Mouse (Mus musculus) hindbrain, embryonic 16.5 days (tissue): ENCODE measurements at regions not wholly inside any gene's neighbourhood (a gene's known extent, or its start where the extent isn't known, plus 50 kb on each side); places are given as distances from the start of the nearest gene placed in this dataset.
A peak's percentile ranks its signal among the peaks of the same experiment; 100 is the strongest.

Source experiments
- ATAC-seq: fragments of 200-750 bp; cut with Nextera tagmentation; 2 replicates; pipeline ENCODE4 v1.8.0; 2017; ENCODE audit warnings: moderate TSS enrichment, moderate library complexity
- H3K27ac ChIP-seq: fragments of 300-500 bp; sonication (generic); 2 replicates; pipeline ENCODE4 v1.5.1; 2014; ENCODE audit warnings: low read depth, mild to moderate bottlenecking, control low read depth, low read length, moderate library complexity
- H3K27me3 ChIP-seq: fragments of 300-500 bp; sonication (generic); replicated peaks from 2 replicates; pipeline ENCODE4 v1.6.1; 2014; ENCODE audit warnings: low read length; ENCODE audit not compliant: control insufficient read depth, insufficient read depth
- H3K36me3 ChIP-seq: fragments of 300-500 bp; sonication (generic); 2 replicates; pipeline ENCODE4 v1.6.1; 2014; ENCODE audit warnings: mild to moderate bottlenecking, low read length, moderate library complexity, mixed read lengths; ENCODE audit not compliant: control insufficient read depth, insufficient read depth
- H3K4me1 ChIP-seq: fragments of 300-500 bp; sonication (generic); 2 replicates; pipeline ENCODE4 v1.6.1; 2014; ENCODE audit warnings: low read depth, low read length; ENCODE audit not compliant: control insufficient read depth, insufficient read depth
- H3K4me2 ChIP-seq: fragments of 300-500 bp; sonication (generic); 2 replicates; pipeline ENCODE4 v1.6.1; 2014; ENCODE audit warnings: mild to moderate bottlenecking, low read length, control low read depth, moderate library complexity
- H3K4me3 ChIP-seq: fragments of 300-500 bp; sonication (generic); 2 replicates; pipeline ENCODE4 v1.5.1; 2014; ENCODE audit warnings: mild to moderate bottlenecking, low read length, control low read depth, moderate library complexity
- H3K9ac ChIP-seq: fragments of 300-500 bp; sonication (generic); 2 replicates; pipeline ENCODE4 v1.6.1; 2014; ENCODE audit warnings: low read depth, mild to moderate bottlenecking, control low read depth, low read length, moderate library complexity
- H3K9me3 ChIP-seq: fragments of 300-500 bp; sonication (generic); 2 replicates; pipeline ENCODE4 v1.6.1; 2014; ENCODE audit warnings: mild to moderate bottlenecking, low read length, moderate library complexity; ENCODE audit not compliant: control insufficient read depth
- WGBS: fragments of 180-500 bp; shearing (Covaris S2); extraction: QIAGEN DNeasy Blood & Tissue Kit; methylation state at CpG from one replicate; pipeline ENCODE4 v1.1.7; 2014; 5-methylcytosine and 5-hydroxymethylcytosine counted together

DNA sequence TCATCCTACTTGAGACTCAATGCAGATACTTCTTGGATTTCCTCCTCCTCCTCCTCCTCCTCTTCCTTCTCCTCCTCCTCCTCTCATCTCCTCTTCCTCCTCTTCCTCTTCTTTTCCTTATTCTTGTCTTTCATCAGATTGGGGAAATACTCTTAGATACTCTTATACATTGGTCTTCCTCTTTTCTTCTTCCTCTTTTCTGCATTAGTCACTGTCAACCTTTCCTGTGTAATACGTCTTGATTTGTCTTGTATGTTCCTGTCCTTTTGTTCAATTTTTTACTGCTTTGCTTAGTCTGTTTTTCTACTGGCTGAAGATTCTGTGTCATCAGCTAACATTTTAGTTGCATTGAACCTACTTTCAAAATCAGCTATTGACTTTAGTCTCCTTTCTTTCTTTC lies 279.5 kb downstream of the Bcl11a start:
- 69% methylated on average over 1 of the region's 1 CpGs for WGBS
- no peak overlapping the region for H3K4me2 ChIP-seq

DNA sequence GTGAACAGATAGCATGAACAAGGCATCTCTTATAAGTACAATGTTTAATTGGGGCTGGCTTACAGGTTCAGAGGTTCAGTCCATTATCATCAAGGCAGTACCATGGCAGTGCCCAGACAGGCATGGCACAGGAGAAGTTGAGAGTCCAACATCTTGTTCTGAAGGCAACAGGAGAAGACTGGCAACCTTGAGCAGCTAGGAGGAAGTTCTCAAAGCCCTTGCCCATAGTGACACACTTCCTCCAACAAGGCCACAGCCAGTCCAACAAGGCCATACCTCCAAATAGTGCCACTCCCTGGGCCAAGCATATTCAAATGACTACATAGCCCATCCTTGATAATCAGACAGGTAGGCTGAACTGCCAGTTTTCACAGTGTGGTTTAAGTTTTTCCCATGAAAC lies 281.2 kb downstream of the Bcl11a start:
- no peak overlapping the region for H3K27ac ChIP-seq
- H3K9me3 ChIP-seq = no peaks in the 10 kb centered on the region
- H3K27me3 ChIP-seq = no peaks in the 10 kb centered on the region
- H3K4me2 ChIP-seq = no peak overlapping the region
- no peak for ATAC-seq
- H3K9ac ChIP-seq = no peak overlapping the region
- no peaks in the 10 kb centered on the region for H3K36me3 ChIP-seq
- H3K4me3 ChIP-seq = no peak overlapping the region
- peaks cover 4% of the 10 kb centered on the region; the same call in 1 of the 2 replicates for H3K4me1 ChIP-seq

More for the DNA sequence above, 279.5 kb downstream of the Bcl11a start:
- Histone ChIP-seq H3K36me3 (no peaks in the 10 kb centered on the region), H3K9ac (no peak overlapping the region), H3K27ac (no peak overlapping the region), H3K4me3 (no peak overlapping the region), H3K9me3 (no peaks in the 10 kb centered on the region), H3K27me3 (0 out of 2 replicates have a peak, but pooled peaks cover 2% of the 10 kb centered on the region), H3K4me1 (no peaks in the 10 kb centered on the region)
- no peak for ATAC-seq

DNA sequence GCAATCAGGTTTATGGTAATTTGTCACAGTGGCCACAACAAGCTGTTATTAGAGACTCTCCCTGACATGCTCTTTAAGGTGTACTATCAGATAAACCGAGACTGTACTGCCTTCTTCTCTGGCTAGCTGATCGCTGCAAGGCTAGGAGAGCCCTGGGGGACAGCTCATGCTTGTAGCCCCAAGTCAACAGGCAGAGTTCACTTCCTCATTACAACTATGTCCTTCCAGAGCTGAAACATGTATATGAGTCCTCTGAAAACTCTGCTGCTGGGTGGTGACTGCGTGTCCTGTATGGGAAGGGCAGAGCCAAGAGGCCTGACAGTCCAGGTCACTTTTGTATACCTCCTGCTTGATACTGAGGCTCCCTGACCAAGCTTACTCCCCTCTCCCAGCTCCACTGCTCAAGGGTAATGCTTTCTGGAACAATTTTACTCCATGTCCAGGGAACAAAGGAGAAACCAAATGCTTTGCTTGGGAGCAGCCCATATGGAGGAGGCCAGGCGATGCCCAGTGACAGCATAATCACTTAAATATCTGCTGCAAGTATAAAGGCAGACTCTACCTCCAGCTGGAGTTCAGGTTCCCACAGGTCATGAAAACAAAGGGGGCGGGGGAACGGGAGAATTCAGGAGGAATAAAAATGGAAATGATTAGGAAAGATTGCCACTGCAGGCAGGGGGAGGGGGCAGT lies 284.3 kb downstream of the Bcl11a start:
- no peaks in the 10 kb centered on the region for H3K27me3 ChIP-seq
- ATAC-seq = no peak
- no peak overlapping the region for H3K4me3 ChIP-seq
- H3K36me3 ChIP-seq = no peaks in the 10 kb centered on the region
- no peak overlapping the region for H3K4me2 ChIP-seq
- H3K27ac ChIP-seq = no peak overlapping the region
- no peaks in the 10 kb centered on the region for H3K9me3 ChIP-seq
- H3K4me1 ChIP-seq = peaks cover 4% of the 10 kb centered on the region; the same call in 1 of the 2 replicates
- no peak overlapping the region for H3K9ac ChIP-seq
- 47% methylated on average over 6 of the region's 6 CpGs for WGBS

DNA sequence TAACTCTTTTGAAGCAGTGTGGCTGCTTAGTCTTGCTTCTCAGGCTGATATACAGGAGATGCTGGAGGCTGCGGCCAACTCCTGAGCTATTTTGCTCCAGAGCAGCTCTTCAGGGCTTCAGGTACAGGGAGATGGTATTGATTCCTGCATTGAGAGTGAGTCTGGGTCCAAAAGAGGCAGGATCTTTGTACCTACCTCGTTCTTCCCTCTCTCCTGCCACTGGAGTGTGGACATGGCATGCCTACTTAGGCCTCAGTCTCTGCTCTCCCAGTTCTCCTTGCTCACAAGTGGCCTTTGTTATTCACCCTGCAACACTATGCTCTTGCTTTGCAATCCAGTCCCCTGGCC lies 284.8 kb downstream of the Bcl11a start:
- H3K4me1 ChIP-seq = peaks cover 4% of the 10 kb centered on the region; the same call in 1 of the 2 replicates
- no peaks in the 10 kb centered on the region for H3K27me3 ChIP-seq
- H3K4me3 ChIP-seq = no peak overlapping the region
- no peaks in the 10 kb centered on the region for H3K36me3 ChIP-seq
- no peak overlapping the region for H3K4me2 ChIP-seq
- WGBS = 65% methylated on average over 2 of the region's 2 CpGs
- no peak overlapping the region for H3K9ac ChIP-seq
- H3K9me3 ChIP-seq = no peaks in the 10 kb centered on the region
- ATAC-seq = no peak
- no peak overlapping the region for H3K27ac ChIP-seq

DNA sequence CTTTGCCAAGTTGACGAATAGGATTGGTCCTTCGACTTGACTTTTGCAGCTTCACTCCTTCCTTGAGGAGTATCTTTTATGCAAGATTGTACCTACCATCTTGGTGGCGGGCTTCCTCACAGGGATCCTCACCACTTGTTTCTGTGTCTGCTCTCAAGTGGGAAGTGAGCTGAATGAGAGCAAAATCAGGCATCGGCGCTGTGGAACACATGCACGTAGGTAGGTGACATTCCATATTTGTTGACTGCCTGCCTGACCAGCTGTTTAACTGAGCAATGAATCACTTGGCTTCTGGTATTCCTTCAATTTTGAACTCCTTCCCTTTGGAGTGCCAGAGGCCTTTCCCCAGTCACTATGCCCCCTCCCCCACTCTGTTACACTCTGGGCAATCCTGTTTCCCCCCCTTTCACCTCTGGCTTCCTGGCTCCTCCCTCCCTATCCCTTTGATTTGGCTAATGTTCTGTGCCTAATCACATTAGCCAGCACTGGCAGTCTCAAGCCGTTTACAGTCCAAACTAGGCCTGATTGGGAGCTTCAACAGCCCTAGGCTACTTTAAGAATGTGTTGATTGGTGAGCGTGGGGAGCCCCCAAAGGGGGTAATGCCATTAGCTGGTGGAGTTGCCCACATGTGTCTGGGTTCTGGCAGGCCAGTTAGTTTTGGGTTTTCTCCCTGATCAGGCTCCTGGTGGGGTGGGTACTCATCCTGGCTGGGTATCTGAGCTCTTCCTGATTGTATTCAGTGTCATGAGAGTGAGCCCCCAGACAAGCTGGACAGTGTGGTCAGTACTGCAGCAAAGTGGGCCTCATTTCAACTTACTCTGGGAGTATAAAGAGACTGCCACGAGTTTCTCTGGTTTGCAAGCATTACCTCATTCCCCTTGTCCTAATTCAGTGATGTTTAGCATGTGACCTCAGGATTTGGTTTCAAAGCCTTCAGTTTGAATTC lies 285.8 kb downstream of the Bcl11a start:
- no peaks in the 10 kb centered on the region for H3K36me3 ChIP-seq
- no peak overlapping the region for H3K4me2 ChIP-seq
- no peak overlapping the region for H3K27ac ChIP-seq
- H3K27me3 ChIP-seq = 0 out of 2 replicates have a peak, but pooled peaks cover under 1% of the 10 kb centered on the region
- no peak overlapping the region for H3K9ac ChIP-seq
- H3K4me1 ChIP-seq = peaks cover 4% of the 10 kb centered on the region; the same call in 1 of the 2 replicates
- H3K4me3 ChIP-seq = no peak overlapping the region
- no peaks in the 10 kb centered on the region for H3K9me3 ChIP-seq
- ATAC-seq = peak; percentile 91
- 59% methylated on average over 9 of the region's 9 CpGs for WGBS

GRCm38 (mm10) chr11:24370198-24370860 lies 292.5 kb downstream of the Bcl11a start:
- Histone ChIP-seq H3K4me2 (peak overlapping the region; percentile 45), H3K4me3 (no peak overlapping the region), H3K9me3 (no peaks in the 10 kb centered on the region), H3K27ac (peak overlapping the region; percentile 71), H3K9ac (peak overlapping the region; percentile 18; the same call in 1 of the 2 replicates), H3K4me1 (peaks cover 17% of the 10 kb centered on the region), H3K36me3 (no peaks in the 10 kb centered on the region), H3K27me3 (0 out of 2 replicates have a peak, but pooled peaks cover 3% of the 10 kb centered on the region)
- ATAC-seq = peak; percentile 86
- WGBS = 9% methylated on average over 15 of the region's 15 CpGs

- H3K27me3 ChIP-seq = 0 out of 2 replicates have a peak, but pooled peaks cover 3% of the 10 kb centered on the region
- peaks cover 17% of the 10 kb centered on the region for H3K4me1 ChIP-seq
- H3K9me3 ChIP-seq = no peaks in the 10 kb centered on the region
- 24% methylated on average over 10 of the region's 10 CpGs for WGBS
- ATAC-seq = peak; percentile 67
- H3K9ac ChIP-seq = 0 out of 2 replicates have a peak overlapping the region, but pooled peaks have one; percentile 18
- peak overlapping the region; percentile 71 for H3K27ac ChIP-seq
- H3K4me2 ChIP-seq = peak overlapping the region; percentile 45
- no peaks in the 10 kb centered on the region for H3K36me3 ChIP-seq
- H3K4me3 ChIP-seq = no peak overlapping the region
Observed at GRCm38 (mm10) chr11:24370861-24371686, 293.2 kb downstream of the Bcl11a start.

GRCm38 (mm10) chr11:24371687-24371950 lies 293.8 kb downstream of the Bcl11a start:
- ATAC-seq = peak; percentile 66

More at GRCm38 (mm10) chr11:24371687-24371950, 293.8 kb downstream of the Bcl11a start:
- Histone ChIP-seq H3K4me1 (peaks cover 17% of the 10 kb centered on the region), H3K4me2 (no peak overlapping the region), H3K27me3 (0 out of 2 replicates have a peak, but pooled peaks cover 3% of the 10 kb centered on the region), H3K4me3 (no peak overlapping the region), H3K9ac (no peak overlapping the region), H3K36me3 (no peaks in the 10 kb centered on the region), H3K27ac (no peak overlapping the region), H3K9me3 (no peaks in the 10 kb centered on the region)
- WGBS = 28% methylated on average over 5 of the region's 5 CpGs
